Mouse (Mus musculus) megakaryocyte, adult 5-6 weeks (primary cell): ENCODE results near the gene Cdx2. TPM values are rescaled to one million over a fixed set of nuclear protein-coding genes. Genes with fewer than 3 reads are reported as not detected.

Experiments
- ATAC-seq: 2 replicates; pipeline ENCODE4 v1.8.0; 2016; ENCODE audit warnings: mild to moderate bottlenecking, inconsistent platforms; ENCODE audit not compliant: poor library complexity, severe bottlenecking
- total RNA-seq, 2 experiments: library from RNA; stranded (forward) in 1 of 2; stranded (reverse) in 1 of 2; fragments of 153-499, 151-499 nt in 1 of 2; fragments of 221-1000, 200-1000 nt in 1 of 2; gene quantifications; 2 replicates each; pipeline versions ENCODE4 v1.2.3 to v1.2.4; 2015 to 2017

Cdx2 gene
- total RNA-seq, 2 experiments from 2014 or later: not detected

DNA sequence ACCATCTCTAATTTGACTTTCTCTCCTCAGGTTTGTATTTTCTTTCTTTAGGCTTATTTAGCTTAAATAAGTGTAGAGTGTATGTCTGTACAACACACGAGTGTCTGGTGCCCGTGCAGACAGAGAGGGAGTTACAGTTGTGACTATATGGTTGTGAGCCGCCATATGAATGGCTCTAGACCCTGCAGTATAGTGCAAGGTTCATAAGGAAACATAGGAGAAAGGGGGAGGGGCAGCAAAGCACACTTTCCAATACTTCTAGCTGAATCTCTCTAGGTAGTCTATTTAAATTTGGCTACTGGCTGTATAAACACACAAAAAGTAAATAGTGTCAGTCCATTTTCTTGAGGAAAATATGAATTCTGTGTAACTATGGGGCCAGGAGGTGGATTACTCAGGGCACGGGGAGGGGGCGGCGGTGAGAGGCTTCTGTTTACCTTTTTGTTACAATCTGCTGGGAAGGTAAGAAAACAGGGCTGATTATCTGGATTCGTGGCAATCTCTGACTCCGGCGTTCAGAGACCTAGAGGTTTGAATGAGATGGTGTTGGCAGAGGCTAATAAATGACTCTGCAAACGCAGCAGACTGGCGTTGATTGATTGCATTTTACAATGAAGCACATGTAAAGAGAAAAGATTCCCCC lies 45.0 kb downstream of the Cdx2 start:
- ATAC-seq: no peak

DNA sequence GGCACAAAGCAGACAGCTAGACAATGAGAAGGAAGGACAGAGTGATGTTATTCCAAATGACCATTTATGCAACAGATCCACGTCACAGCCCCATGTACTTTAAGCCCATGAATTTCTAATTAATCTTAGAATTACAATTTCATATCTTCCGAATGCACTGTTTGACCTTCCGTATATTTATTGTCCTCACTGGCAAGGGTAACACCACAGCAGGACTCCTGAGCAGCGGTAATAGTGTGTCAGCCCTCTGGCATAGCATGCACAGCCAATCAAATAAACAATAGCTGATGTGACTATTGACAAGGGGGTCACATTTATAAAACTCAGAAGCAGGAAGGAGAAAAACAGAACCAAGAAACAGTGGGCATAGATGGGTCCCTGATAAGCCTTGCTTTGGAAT lies 46.3 kb downstream of the Cdx2 start:
- ATAC-seq: no peak

DNA sequence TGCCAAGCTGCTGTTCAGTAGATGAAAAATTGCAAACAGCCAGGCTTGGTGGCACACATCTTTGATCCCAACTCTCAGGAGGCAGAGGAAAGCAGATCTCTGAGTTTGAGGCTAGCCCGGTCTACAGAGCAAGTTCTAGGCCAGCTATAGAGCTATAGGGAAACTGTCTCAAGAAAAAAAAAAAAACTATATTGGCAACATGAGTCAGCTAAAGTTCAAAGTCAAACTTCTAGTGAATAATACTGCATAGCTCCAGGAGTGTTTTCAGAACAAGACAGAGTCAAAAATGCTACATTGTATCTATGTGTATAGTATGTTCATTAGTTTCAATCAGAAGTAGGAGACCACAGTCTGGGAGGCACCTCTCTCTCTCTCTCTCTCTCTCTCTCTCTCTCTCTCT lies 46.9 kb downstream of the Cdx2 start:
- ATAC-seq: no peak

Other genes with a start within 250 kb of the Cdx2 start
- 5.0 and 6.8 TPM in 2 replicates for gene Lnx2, start 230.7 kb downstream of the Cdx2 start, total RNA-seq (2015)
- gene Lnx2, start 230.7 kb downstream of the Cdx2 start, total RNA-seq (2017): 9.7 and 10.4 TPM in 2 replicates
- 126 and 134 TPM in 2 replicates for gene Polr1d, start 230.2 kb downstream of the Cdx2 start, total RNA-seq (2015)
- gene Polr1d, start 230.2 kb downstream of the Cdx2 start, total RNA-seq (2017): 107 and 113 TPM in 2 replicates
- not detected in 2 replicates for gene Gsx1, start 118.6 kb downstream of the Cdx2 start, total RNA-seq (2015)
- not detected in 2 replicates for gene Gsx1, start 118.6 kb downstream of the Cdx2 start, total RNA-seq (2017)
- not detected in 2 replicates for gene Pdx1, start 37.3 kb downstream of the Cdx2 start, total RNA-seq (2015)
- gene Pdx1, start 37.3 kb downstream of the Cdx2 start, total RNA-seq (2017): not detected in 2 replicates
- gene Urad, start 15.2 kb upstream of the Cdx2 start, total RNA-seq (2015): not detected in 2 replicates
- not detected in 2 replicates for gene Urad, start 15.2 kb upstream of the Cdx2 start, total RNA-seq (2017)
- 8.1 TPM in 2 replicates for gene Flt3, start 93.2 kb upstream of the Cdx2 start, total RNA-seq (2015)
- gene Flt3, start 93.2 kb upstream of the Cdx2 start, total RNA-seq (2017): 14.1 and 16.2 TPM in 2 replicates
- 265 and 303 TPM in 2 replicates for gene Pan3, start 122.9 kb upstream of the Cdx2 start, total RNA-seq (2015)
- 129 and 148 TPM in 2 replicates for gene Pan3, start 122.9 kb upstream of the Cdx2 start, total RNA-seq (2017)